Mouse (Mus musculus) ovary, postnatal 36 days (tissue): ENCODE results near the gene Pappa2.

ENCODE experiments used
- DNase-seq: peaks from one replicate; pipeline ENCODE4 v3.0.0; 2022; ENCODE audit warnings: low spot score, mixed read lengths

Pappa2 gene

DNA sequence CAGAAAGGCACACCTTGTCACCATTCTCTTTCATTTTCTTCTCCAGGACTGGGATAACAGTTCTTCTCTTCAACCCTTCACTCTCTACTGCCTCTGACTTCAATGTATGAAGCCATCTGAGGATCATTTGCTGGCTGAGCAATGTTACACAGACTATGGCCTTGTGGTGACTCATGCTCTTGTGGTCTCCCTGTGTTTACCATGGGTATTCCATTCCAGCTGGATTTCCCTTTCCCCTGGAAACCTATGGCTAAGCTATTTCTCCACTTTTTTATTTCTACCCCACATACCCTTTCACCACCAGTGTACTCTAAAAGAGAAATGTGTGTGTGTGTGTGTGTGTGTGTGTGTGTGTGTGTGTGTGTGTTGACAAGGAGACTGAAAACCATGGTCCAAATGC is 83.0 kb downstream of the Pappa2 start:
- DNase-seq: no peak

- no peak for DNase-seq
Measured at GRCm38 (mm10) chr1:158894441-158894840, 85.8 kb downstream of the Pappa2 start.

- DNase-seq: no peak
Measured at GRCm38 (mm10) chr1:158875487-158875886, 104.8 kb downstream of the Pappa2 start.

DNA sequence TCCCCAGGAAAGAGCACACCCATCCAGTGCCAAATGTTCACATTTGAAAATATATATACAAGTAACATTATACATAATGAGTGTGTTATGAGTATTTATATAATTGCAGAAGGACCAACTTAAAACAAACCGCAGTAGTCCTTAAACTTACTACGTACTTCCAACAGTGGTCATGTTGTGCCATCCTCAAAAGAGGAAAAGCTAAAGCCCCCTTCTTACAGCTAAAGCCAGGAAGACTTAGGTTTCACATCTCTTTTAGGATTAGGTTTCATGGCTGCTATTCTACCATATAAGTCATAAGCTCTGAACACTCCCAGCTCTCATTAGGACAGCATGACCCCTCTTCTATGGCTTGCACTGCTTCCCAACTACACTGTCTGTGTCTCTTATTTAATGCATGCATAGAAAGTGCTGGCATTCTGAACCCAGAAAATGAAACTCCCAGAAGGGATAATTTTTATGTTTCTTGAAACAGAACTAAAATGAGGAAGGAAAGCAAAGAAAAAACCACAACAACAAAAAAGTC is 105.7 kb downstream of the Pappa2 start:
- no peak for DNase-seq

GRCm38 (mm10) chr1:158873631-158874030 is 106.7 kb downstream of the Pappa2 start:
- no peak for DNase-seq

- DNase-seq: no peak
Measured at GRCm38 (mm10) chr1:158871401-158871800, 108.9 kb downstream of the Pappa2 start.

- no peak for DNase-seq
Measured at GRCm38 (mm10) chr1:158860190-158860589, 120.1 kb downstream of the Pappa2 start.

- no peak for DNase-seq
Measured at GRCm38 (mm10) chr1:158853936-158854882, 126.1 kb downstream of the Pappa2 start.

DNA sequence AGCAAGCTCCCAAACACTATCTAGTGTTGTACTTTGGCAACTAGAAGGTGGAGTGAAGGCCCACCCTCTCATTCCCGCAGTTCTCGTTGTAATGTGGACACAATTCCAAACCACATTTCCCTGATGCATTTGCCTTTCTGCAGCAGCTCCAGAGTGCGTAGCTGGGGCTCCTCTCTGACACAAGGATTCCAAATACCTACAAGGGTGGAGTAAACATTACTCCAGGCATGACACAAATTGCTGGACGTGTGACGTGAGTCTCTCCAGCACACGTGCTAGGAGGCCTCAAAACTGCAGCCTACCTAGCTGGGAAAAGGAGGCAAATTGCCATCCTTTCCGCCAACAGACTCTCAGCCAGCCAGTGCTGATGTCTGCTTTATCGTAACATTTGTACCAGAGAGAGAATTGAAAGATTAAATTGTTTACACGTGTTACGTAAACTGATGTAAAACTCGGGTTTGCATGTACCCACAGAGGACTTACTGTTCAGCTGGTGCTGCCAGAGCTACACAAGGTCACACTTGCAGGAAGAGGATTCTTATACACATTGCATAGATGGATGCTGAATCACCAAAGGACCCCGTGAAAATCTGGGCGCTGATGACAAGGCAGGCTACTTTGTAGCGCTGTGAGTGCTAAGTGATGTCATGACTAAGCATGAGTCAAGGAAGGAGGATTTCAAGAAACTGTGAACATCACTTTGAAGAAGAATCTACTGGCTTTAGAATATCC is 127.3 kb downstream of the Pappa2 start:
- DNase-seq: no peak

DNA sequence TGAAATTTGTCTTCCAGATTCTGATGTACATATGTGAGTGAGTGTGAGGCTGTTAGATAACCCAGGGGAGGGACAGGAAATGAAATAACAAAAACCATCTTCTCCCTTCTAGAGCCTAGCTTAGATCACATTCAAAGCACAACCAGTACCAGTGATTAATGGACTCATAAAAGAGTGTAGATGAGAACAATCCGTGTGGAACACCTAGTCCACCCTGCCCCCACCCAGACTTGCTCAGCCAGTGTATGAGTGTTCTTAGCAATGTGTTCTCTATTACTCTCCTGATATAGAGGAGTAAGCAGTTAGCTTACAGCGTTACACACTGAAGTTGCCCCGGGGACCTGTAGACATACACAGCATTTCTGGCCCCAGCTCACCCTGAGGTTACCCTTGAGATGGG is 129.8 kb downstream of the Pappa2 start:
- DNase-seq: no peak

- no peak for DNase-seq
Measured at GRCm38 (mm10) chr1:158844604-158845003, 135.7 kb downstream of the Pappa2 start.

DNA sequence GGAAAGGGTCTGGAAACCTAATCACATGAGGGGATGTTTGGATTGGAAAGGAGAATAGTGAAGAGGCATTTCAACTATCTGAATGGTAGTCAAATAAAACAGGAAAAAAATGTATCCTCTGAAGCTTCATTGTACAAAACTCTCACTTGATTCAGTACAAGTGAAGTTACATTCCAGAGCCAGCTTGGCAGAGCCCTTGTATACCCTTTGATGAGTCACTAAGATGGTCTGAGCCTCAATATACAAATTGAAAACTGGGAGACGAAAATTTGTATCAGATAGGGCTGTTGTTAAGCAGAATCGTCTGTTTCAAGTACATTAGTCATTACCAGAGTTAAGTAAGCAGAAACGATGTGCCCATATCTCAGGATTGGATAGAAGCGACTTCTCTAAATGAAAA is 143.1 kb downstream of the Pappa2 start:
- DNase-seq: no peak

DNA sequence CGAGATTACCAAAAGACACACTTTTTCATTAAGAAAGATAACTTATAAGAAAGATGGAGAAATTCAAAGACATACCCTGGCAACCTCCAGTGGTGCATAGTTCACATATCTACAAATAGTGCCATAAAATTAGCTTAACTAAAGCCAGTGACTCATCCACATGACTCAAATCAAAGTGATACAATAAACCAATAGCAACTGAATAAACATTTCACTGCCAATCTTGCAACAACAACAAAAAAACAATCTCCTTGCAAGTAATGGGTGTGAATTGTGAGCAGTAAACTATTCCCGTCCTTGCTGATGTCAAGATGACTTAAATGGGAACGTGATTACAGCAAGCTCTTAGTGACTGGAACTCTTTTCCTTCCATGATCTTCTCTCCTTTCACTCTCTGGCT is 150.1 kb downstream of the Pappa2 start:
- no peak for DNase-seq

- DNase-seq: no peak
Measured at GRCm38 (mm10) chr1:158827931-158828330, 152.4 kb downstream of the Pappa2 start.

GRCm38 (mm10) chr1:158819676-158820075 is 160.6 kb downstream of the Pappa2 start:
- DNase-seq: no peak

GRCm38 (mm10) chr1:158816479-158816878 is 163.8 kb downstream of the Pappa2 start:
- no peak for DNase-seq

GRCm38 (mm10) chr1:158811887-158812286 is 168.4 kb downstream of the Pappa2 start:
- DNase-seq: no peak

DNA sequence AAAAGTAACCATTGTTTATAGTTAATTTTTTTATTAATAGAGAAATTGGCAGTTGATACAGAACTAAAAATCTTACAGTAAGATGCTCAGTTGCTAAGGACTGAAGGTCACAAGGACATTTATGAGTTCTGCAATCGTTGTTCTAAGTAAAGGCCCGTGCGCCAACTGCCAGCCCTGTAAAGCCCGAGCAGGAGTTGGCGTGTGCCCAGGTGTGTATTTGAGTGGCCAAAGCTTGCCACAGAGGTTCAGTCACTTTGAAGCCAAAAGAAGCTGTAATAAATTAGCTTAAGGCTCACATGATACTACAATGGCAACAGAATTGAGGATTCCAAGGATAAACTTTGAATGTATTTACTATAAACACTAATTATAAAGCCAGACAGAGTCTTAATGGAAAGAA is 204.8 kb downstream of the Pappa2 start:
- DNase-seq: no peak

GRCm38 (mm10) chr1:158773102-158773501 is 207.2 kb downstream of the Pappa2 start:
- DNase-seq: no peak

DNA sequence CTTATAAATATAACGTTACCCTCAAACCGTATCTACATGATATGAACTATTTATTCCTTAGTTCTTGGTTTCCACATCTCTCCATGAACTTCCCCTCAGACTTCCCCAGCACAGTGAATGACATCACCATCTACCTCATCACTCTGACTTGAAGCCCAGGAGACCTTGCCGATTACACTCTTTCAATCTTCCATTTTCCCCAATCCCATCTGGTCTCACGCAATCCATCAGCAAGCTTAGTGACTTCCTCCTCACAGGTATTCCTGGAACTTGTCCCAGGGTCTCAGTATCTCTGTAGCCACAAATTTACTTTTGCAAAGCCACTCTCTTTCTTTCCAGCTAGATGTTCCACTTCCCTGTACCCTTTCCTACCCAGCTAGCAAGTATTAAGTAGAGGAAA is 209.5 kb downstream of the Pappa2 start:
- DNase-seq: no peak

DNA sequence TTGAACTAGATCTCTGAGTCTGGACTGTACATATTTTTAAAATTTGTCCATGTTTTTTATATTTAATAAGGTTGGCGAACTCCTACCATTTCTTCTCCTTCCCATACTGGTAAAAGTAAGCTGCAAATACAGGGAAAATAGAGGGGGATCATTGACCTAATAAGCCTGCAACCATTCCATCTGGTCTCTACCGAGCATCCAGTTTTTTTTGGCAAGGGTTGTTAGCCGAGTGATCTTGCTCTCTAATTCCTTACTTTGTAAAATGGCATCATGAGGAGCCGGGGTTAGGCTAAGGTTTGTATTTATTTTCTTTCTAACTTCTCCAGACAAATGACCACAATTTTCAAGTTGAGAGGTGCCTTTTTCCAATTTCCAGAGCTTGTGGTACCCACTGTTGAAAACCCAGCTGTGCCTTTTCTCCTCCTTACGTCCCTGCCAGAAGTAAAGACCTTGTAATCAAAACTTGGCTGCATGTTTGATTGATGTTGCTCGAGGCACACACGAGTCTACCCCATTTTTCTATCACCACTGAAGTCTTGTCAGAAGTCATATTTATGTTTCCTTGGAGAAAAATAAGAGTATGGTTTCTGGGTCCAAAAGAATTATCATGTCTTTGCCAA is 210.1 kb downstream of the Pappa2 start:
- DNase-seq: no peak

DNA sequence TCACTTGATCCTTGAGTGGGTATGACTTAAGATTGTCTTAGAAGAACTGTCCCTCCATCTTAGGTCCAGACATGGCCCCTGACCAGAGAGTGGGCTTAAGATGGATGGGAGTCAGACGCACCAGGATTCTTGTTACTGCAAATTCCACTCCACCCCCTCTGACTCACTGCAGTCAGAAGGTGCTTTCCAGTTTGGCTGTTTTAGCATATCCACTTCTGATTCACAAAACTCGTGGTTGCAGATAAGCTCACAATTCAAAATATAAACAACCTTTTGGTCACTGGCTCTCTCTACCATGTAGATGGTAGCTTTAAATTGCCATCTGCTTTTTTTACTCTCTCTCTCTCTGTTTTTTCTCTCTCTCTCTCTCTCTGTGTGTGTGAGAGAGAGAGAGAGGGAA is 214.4 kb downstream of the Pappa2 start:
- no peak for DNase-seq

DNA sequence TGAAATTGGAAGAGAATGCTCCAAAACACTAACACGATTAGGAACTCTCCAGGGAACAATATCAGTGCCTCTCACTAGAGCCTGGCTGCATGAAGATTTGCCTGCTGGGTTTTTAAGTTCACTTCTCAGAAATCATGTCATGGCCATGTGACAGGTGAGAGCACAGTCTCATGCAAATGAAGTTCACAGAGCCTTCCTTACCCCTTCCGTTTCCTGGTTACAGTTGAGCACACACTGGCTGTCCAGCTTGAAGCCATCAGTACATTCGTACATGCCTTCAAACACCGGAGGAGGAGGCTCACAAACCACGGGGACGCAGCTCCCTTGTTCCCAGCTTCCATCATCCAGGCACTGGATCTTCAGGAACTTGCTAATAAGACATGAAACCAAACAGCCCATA is 215.6 kb downstream of the Pappa2 start:
- no peak for DNase-seq
